Mouse (Mus musculus) cerebellum, adult 18-20 months (tissue): ENCODE measurements at regions not wholly inside any gene's neighbourhood (a gene's known extent, or its start where the extent isn't known, plus 50 kb on each side); places are given as distances from the start of the nearest gene placed in this dataset.
A peak's percentile ranks its signal among the peaks of the same experiment; 100 is the strongest.

Experiments
- DNase-seq, 2 experiments: peaks; one replicate each; pipeline ENCODE4 v3.0.0; 2021

DNA sequence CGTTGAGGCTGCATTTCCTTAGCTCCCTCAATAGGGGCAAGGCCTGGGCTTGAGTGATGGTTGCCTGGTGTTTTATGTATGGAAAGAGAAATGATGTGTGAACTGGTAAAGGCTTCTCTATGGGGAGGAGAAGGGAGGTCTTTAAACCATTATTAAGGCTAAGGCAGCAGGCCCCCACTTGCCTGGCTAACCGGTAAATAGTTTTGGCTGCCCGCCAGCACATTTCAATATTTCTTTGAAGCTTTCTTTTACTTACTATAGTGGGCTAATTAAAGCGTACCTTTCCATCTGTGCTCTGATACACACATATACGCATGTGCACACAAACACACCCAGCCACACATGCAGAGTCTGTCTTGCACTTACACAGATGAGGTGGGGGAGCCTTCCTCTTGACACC is 123.9 kb upstream of the Slc35b3 start:
- no peak for DNase-seq

DNA sequence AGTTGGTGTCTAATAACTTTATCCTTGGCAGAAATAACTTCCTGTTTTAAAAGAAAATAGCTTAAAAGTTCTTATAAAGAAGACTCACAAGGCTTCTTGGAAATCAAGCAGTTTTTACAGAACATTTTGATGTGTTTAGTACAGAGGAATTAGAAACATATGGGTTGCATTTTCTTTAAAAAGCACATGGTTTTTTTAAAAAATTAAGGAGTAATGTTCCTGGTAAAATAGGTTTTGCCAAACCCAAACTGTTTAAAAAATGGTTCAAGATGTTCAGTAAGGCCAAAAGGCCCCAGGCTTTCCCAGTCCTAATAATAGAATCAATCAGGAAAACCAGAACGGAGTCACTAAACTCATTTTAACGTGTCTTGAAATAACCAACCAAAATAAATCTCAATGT is 113.5 kb upstream of the Slc35b3 start:
- no peak for DNase-seq

DNA sequence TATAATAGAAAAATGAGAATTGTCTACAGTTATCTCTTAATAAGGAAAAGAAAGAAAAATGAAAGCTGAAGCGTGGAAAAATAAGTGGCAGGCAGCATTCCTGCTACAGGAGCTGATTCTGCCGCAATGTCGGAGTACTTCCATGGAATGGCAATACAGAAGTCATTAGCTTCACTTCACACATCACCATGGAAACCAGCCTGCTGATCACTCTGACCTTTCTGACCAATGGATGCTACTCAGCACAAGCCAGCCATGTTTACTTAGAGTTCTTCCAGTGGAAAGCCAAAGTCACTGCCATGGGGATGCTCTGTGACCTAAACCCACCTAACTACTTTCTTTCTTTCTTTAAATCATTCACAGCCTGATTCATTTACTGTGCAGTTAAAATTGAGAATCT is 71.6 kb upstream of the Slc35b3 start:
- DNase-seq: no peak

DNA sequence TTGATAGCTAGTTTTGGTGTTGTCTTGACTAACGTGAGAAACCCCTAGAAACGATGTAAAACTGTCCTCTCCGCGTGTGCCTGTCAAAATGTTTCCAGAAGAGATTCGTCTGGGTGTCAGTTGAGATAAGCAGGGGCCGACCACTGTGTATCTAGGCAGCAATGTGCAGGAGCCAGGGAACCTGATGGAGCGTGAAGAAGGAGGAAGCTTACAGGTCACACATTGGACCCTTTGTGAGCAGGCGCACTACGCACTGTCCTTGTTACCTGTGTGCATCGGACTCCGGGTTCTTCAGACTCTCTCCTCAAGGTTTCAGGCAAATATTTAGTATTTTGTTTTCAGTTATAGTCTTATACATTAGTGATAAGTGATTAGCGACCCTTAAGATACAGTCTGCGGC is 59.5 kb upstream of the Slc35b3 start:
- DNase-seq: no peak

DNA sequence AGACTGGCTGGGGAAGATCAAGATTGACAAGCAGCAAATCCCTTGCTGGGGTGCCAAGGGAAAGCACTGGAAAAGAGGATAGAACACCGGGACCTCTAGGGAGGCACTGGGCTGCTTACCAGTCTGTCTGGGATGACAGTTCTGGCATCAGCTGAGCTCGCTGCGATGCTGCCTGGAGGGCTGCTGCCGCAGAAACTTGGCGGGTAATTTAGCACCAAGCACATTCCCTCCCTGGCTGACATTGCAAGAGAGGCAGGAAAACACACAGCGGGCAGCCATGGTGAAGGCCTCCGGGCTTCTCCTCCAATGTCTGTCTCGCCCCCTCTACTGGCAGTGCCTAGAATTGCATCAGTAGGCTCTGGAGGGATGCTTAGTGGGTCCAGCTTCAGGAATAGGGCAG is 51.0 kb upstream of the Slc35b3 start:
- peak; percentile 80 to 84 for DNase-seq
